Mouse (Mus musculus) cerebellum, postnatal 14 days (tissue): ENCODE results near the gene A830031A19Rik.

ENCODE experiments used
- DNase-seq, 2 experiments: peaks; one replicate each; pipeline ENCODE4 v3.0.0; 2021; ENCODE audit warnings: mixed read lengths in 2 of 2

The A830031A19Rik gene

DNA sequence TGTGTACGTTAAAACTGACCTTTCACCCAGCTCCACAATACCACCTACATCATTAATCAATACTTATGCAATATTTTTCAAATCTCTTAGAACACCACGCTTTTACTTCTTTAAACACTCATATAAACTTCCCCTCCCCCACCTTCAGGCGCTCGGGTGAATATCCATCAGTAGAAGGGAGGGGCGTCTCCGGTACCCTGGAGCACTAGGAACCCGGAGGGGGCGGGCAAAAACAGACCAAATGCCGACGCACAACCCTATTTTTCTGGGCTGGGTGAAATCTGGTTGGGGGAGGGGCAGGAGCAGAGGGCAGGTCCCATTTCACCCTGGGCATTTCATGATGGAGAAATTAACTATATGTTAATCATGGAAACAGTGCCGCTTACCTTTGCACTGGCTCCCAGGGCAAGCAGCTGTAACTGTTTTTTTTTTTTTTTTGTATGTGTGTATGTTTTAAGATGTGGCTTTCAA is at the start of gene A830031A19Rik:
A830031A19Rik (minus strand) TSS at position 421 of the 471 bp plus-strand sequence.
- peak in 1 of 2 experiments; percentile 27 for DNase-seq

DNA sequence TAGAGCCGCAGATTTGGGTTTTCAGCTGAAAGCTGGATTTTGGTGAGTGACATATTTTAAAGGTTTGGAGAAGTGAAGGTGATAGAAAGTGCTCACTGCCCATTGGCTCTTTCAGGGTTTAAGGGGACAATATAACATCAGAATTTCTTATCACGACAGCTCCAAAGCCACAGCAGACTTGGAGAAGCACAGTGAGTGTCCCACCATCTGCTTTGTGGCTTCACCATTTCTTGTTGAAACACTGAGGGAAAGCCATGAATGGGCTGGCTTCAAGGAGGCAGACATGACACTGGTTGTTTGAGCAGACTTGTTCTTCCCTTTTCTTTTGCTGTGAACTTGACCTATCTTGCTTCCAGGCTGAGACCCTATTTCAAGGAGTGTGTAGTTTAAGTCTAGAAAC is 49.1 kb upstream of the A830031A19Rik start:
- DNase-seq: no peak

DNA sequence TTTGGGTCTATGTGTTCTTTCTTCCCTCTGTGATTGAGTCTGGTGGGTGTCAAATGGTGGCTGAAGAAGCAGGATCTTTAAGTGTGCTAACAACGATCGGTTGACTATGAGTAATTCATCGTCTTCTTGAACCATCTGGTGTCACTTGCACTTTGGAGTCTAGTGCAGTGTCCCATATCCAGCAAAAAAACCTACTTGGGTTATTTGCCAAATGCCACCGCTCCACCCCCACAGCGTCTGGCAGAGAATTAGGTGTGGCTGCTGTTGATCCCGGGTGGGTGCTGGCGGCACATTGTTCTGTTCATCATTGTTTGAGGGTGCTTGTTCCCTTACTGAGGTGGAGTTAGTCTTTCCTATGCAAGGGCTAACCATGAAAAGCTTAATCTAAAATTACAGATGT is 48.0 kb upstream of the A830031A19Rik start:
- no peak for DNase-seq

DNA sequence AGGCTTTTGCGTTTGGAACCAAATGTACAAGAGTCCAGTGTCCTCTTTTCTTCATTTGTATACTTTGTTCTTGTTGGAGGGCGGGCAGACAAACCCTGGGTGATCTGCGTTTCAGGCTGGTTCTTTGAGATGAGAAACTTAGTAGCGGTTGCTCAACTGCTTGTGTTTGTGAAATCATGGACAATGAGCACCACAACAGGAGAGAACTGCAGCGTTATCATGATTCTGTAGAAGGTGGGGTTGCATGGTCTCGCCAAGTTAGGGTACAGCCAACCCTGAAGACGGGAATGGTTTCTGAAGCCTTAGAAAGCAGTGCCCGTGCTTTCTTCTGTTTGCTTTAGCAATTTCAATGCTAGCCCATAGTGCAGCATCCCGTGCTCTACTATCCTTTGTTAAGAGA is 46.3 kb upstream of the A830031A19Rik start:
- no peak for DNase-seq

DNA sequence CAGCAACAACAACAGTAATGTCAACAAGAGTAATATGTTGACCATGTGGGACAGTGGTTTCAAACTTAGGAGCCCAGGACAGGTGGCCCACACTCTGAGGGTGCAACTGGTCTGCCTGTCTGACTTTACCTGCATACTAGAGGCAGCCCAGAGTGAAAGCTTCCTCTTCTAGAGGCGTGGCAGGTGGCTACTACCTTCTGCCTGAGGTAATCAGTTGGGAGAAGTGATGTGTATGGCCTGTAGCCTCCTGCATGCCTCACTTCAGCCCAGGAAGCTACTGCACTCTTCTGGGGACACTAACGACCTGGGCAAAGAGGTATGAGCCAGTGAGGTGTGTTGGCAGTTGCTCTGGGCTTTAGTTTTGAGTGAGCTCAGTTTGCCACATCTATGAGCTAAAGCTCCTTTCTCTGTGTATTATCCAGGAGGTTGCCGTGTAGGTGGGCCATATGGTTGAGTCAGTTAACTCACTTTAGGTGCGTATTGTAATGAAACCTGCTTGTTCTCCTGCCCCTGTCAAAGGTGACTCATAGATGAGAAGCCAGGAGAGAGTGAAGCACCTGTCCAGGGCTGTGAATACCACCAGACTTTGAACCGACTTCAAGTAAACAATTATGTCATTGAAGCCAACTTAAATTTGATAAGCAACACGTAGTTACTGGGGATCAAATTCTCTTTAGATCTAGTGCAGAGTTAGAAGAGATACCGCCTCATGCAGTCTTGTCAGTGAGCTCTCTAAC is 41.9 kb upstream of the A830031A19Rik start:
- no peak for DNase-seq

DNA sequence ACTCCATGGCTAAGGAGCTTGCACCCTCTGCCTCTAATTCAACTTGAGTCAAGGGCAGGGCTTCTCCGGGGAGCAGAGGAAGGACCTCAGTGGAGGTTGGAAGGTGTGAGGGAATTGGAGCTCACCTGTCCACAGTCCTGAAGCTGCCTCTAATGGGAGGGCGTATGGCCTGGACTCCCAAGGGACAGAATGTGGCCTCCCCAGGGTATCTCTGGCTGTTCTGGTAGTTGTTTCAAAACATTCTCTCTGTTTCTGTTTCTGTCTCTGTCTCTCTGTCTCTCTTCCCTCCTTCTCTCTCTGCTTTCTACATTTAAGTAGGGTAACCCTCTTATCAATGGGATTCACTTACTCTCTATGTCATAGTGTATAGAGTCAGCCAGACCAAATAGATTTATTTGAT is 41.2 kb upstream of the A830031A19Rik start:
- DNase-seq: no peak

DNA sequence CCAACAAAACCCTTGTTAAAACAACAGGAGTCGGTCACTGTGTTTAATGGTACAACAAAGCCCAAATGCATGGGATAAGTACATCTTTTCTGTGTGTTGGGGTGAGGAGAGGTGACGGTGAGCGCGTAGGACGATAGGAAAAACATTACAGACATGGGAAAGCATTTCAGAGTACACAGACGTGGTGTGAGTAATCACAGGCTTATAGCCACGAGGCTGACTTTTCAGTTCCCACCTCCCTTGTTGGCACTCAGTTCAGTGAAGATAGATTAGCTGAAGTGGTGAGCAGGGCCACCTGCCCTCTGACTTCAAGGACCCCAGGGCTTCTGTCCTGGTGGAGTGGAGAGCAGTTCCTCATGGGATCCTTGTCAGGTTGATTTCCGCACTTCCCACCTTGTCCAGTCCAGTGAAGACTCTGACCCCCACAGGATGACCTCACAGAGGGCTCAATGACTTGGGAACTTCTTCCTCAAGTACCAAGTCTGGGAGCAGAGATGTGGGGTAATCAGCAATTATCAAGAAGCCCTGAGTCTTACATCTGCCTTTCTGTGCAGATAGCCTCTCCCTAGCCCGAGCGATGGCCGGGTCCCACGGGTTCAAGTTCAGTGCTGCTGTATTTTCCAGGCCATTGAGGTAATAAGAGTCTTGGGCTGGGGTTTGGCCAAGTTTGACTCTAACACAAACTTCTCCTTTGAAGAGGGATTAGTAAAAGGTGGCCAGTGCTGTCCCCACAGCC is 40.3 kb upstream of the A830031A19Rik start:
- no peak for DNase-seq

DNA sequence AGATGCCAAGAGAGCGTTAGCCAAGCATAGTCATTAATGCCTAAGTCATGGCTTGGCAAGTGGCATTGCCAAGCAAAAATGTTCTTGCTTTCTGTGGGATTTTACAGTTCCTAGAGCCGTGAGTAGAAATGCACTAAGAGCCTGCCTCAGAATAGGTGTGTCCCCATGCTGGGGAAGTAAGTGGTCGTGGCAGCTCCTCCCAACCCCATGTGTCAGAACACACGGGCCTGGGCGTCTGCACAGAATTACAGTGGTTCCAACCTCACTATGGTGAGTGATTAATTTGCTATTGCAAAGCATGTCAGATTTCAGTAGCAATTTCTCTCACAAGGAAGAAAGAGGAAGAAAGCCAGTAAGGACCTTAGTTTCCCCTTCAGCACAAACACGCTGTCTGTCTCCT is 36.9 kb upstream of the A830031A19Rik start:
- no peak for DNase-seq

DNA sequence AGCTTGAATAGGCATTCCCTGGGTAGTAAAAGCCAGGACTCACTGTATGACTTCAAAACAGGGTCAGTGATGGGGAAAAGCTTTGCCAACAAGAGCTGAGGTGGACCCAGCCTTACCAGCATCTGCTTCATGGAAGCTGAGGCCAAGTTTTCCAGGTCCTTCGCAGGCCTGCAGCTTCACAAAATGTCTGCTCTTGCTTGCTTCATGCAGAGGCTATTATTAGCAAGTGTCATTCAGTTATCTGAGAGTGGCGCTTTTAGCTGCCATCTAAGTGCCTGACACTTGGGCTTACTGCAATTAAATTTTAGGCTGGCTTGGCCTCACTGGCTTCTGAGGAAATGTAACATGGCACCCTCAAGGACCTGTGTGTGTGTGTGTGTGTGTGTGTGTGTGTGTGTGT is 35.3 kb upstream of the A830031A19Rik start:
- DNase-seq: no peak

DNA sequence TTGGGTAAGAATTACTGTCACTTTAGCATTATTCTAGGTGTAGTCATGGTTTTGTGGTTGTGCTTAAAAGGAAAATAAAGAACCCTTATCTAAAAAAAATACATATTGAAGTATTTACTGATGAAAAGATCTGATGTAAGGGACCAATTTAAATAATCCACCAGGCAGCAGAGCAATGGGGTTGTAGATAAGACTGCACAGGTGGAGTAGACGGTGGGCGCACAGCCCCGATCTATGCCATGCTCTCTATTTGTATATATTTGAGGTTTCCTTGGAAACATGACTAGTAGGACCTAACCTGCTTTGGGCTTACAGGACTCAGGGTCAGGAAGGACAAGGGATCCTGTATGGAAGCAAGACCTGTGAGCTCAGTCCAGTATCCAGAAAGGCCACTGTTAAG is 34.5 kb upstream of the A830031A19Rik start:
- DNase-seq: no peak

DNA sequence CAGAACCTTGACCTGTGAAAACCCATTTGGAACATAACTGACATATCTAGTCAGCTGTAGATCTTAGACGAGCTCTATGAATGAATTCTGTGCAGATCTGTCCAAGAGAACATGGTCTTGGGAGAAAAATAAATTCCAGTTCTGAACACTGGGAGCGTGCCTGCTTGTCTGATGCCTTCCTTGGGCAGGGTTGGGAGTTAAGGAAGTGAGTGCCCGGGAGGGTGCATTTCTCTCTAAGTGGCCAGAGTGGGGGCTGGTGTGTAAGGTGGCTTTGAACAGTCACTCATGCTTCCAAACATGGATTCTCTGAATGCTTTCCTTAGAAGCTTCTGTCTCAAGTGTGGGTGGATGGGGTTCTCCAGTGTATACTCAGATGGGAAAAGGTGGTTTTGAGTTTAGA is 34.1 kb upstream of the A830031A19Rik start:
- no peak for DNase-seq

DNA sequence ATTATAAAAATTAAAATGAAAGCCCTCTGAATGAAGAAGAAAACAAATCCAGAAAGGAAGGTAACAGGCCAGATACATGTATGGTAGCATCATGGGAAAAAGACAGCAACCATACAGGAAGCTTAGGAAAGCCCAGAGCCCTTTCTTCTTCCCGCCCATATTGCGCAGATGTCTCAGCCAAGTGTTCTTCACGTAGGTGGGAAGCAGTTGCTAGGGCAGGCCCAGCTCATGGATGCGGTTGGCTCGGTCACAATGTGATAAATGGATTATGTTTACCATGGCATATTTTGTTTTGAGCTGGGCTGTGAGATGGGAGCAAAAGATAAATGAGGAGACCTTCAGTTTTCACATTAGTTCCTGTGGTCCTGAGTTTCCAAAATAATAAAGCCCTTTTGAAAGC is 32.6 kb upstream of the A830031A19Rik start:
- no peak for DNase-seq

DNA sequence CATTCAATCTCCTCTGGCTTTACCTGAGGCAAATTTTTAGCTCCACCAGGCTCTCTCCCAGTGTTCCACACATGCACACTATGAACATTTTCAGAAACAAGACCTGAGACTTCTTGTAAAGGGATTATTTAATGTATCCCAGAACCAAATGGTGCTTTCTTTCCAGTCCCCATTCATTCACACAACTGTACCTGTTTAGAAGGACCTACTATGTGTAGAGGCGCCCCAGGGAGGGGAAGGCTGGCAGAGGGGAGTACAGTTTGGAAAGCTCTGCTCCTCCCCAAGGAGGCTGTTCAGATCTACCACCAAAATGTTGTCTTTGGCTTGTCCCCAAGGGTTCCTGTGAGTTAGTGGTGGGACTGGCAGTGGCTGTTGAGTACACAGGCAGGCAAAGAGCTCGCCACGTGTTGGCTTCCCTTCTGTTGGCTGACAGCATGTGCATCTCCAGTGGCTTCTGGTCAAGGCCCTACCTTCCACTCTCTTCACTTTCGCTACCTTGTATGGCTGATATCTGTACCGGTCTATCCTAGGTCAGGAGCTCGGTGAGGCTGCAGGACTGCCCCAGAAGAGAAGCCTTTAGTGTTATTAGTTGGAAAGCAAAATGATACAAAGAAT is 28.4 kb upstream of the A830031A19Rik start:
- no peak for DNase-seq

DNA sequence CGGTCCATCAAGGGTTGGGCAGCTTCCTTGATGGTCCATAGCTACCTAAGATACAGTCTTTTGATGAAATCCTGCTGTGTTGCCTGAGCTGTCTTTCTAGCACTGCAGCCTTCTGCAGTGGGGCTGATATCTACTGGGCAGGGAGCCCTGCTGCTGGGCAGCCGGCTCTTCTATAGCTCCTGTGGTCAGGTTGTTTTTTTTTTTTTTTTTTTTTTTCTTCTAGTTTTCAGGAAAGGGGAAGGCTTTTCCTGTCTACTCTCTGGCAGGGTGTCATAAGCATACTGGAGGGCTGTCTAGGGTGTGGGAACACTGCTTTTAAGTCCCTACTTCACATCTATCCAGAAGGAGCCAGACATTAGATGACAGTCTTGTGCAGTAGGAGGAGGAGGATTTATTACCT is 27.5 kb upstream of the A830031A19Rik start:
- DNase-seq: no peak

DNA sequence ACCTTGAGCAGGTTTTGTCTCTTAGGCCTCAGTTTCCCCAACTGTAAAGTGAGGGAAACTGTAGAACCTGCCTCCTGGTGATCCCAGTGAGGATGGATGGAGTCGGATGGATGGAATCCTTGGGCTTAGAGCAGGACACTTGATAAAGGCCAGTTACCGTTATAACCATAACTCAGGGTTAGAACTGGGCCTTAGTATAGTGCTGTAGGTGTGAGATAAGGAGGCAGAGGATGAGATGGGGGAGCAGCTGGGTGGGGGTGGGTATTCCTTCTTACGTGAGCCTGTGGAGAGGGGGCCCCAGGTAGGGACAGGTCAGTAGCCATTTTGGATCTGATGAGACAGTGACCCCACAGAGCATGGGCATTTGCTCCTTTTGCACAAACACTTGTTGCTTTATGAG is 26.8 kb upstream of the A830031A19Rik start:
- DNase-seq: no peak

DNA sequence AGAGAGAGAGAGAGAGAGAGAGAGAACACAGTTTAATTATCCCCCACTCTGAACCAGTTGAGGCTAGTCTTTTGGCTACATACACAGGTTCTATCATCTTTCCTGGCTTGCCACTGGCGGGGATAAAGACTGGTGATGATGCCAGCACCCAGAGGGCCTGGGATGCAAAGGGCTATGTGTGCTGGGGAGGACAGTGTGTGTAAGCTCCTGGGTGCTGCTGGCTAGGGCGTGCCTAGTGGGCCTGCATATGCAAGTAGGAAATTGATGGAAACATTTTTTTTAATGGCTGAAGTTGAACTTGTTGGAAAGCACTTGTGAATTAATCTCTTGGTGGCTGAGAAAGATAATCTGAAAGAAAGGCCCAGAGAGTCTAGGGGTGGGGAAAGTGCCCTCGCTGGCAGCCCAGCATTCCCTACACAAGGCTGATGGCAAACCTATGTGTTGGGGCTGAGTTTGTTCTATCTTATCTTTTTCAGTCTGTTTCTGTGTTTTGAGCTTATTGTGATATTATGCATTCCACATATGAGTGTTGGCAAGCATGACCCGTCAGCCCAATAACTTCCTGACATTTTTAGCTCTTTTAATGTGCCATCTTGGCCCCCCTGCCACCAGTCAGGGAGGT is 25.7 kb upstream of the A830031A19Rik start:
- DNase-seq: no peak

DNA sequence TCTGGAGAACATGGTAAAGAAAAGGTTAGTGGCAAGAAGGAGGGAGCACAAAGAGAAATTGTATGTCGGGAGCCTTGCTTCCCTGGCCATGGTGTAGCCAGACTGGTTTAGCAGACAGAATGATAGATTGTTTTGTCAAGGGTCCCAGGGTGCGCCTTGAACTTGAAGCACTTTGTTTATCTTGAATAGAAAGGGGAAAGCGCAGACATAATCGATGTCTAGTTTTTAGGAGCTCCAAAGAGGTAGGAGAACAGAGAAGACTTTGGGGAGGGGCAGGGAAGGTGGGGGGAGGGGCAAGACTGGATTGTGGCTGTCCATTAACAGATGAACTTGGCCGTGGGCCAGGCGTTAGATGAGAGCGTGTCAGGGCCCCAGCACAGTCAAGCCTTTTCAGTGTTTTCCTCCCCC is 25.0 kb upstream of the A830031A19Rik start:
- DNase-seq: peak; percentile 39 to 66

DNA sequence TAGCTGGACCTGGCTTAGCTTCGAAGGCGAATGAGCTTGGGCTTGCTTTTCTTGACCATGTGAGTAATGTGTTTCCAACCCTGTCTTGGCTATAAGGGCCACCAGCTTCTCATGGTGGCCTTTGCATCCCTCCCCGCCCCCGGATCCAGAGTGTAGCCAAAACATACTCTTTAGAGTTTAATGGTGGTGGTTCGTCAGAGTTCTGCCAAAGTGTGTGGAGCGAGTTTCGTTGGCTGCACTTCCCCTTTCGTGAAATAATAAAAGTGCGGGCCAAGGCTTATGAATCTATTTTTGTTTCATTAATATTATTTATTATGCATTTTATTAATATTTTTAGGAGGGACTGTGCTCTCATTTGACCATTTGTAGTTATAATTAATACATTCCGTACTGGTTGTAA is 24.4 kb upstream of the A830031A19Rik start:
- no peak for DNase-seq

DNA sequence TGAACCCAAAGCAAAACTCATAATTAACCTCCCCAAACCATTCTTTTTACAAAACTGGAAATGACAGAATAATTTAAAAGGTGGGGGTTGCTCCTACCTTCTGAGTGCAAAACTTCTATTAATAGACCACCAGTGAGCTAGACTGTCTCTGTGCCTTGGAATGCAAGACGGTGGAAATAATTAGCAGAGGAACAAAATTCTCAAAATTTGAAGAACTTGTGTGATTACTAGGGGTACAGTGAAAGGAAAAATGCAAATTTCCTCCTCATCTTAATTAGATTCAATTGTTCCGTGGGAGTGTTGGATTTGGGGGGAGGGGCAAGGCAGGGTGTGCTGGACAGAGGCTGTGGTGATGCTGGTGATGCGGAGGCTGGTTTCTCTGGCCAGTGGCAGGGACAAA is 23.8 kb upstream of the A830031A19Rik start:
- DNase-seq: no peak

DNA sequence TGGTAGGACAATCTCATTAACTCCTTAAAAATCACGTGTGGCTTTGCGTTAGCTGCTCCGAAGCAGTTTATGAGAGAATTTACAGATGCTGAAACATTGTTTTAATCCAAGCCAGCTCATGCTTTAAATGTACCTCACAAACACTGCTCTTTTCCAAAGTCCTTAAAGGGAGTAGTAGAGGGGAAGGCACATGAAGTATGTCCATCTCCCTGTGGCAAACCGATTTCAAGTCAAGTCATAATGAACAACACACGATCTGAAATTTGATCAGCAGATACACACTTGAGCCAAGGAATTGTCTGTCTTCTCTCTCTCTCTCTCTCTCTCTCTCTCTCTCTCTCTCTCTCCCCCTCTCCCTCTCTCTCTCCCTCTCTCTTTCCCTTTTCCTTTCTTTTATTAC is 23.2 kb upstream of the A830031A19Rik start:
- DNase-seq: no peak

DNA sequence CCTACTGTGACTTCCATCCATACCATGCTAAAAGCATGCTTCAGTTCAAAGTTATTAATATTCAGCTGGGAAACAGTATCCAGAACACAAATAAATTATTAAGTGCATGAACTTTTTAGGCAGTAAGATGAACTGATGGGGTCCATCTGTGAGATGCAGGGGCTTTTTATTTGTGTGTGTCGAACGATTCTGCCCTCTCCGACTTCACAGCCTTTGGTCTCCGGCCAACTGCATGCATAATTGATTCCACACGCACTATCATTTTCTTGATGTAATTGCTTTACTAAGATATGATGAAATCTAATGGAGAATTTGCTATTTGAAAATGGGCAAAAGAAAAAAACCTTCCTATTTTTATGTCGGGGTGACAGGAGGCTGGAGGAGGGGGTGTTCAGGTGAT is 22.2 kb upstream of the A830031A19Rik start:
- DNase-seq: no peak

DNA sequence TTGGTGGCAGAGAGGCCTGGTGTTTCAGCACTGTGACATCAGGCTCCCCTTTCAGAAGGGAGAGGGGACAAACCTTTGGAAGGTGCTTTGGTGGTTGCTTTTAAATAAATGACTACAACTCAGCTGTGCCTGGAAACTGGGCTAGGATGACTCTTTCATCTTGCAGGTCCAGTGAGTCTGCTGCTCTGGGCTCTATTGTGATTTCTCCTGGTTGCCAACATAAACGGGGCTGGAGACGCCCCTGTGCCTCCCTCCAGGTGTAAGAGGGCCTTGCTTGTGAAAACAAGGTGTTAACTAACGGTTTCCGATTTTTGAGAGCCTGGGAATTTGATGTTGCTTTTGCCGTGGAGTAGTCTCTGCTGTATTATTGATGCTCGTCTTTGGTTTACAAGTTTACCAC is 21.6 kb upstream of the A830031A19Rik start:
- no peak for DNase-seq

DNA sequence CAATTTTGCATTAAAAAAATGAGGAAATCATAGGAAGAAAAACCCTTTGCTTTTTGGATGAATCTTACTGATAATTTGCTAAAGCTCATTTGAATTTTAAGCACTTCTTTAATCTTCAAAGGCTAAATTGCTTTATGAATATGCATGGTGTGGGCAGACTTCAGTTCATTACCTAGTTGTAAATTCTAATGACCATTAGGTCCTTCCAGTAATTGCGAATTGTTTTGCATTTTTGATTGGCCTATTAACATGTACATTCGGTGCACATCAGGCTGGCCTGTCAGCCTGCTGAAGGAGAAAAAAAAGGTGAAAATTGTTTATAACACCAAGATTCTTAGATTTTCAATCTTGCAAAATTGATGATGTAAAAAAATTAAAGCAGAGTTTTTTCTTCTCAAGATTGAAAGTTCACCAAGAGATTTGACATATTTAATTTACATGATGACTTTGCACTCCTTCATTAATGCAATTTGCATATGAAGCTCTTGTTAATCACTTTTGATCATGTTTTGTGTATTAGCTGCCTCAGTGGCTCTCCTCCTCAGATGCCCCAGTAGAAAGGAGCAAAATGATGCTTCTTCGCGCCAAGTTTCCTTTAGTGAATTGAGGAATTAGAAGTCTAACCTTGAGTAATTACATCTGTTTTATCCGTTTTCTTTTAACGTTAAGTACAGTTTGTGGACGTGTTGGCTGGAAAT is 21.0 kb upstream of the A830031A19Rik start:
- DNase-seq: no peak
